Mouse (Mus musculus) kidney, adult 2 months (tissue): Measurements from ENCODE around the gene Slfn9.

Experiments
- CTCF ChIP-seq: fragments of 200-500 bp; conservative IDR thresholded peaks from 2 replicates; pipeline ENCODE4 v1.5.1; 2011; ENCODE audit warnings: low read depth, mild to moderate bottlenecking, control low read depth, low read length, moderate library complexity, mixed read lengths; ENCODE audit not compliant: insufficient read depth, insufficient read length
- POLR2A ChIP-seq: fragments of 200-500 bp; IDR thresholded peaks from one replicate; pipeline ENCODE4 v1.6.1; 2011; ENCODE audit warnings: low read depth, low read length, control low read depth

DNA sequence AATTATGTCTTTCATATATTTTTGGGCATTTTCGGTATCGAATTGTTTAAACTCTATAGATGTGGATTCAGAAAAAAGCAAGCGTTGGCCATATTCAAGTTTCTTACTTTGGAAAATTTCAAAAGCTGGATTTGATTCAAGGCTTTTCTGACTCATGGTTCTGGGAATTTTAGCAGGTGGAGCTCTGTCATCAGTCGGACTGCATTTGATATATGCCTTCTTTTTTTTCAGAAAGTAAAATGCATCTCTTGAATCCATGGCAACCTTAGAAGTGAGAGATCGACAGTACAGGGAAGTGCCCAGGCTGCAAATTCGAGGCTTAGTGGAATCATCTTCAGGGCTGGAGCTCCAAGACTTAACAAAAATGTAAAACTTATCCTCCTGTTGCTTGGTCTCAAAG, 4.0 kb downstream of the Slfn9 start:
- TF ChIP-seq CTCF (no peak), POLR2A (no peak)
